Mouse (Mus musculus) liver, adult (tissue): Measurements from ENCODE around the gene Rbfox3.

Source experiments
- GATA4 ChIP-seq: IDR thresholded peaks from 2 replicates; pipeline ENCODE4 v1.6.1; 2014; ENCODE audit warnings: mild to moderate bottlenecking, low read length; ENCODE audit not compliant: insufficient replicate concordance

The Rbfox3 gene

GRCm38 (mm10) chr11:118770789-118771188 lies 140.6 kb downstream of the Rbfox3 start:
- TF ChIP-seq GATA4: no peak

GRCm38 (mm10) chr11:118769542-118769941 lies 141.9 kb downstream of the Rbfox3 start:
- no peak for TF ChIP-seq GATA4

- no peak for TF ChIP-seq GATA4
Observed at GRCm38 (mm10) chr11:118768441-118768840, 143.0 kb downstream of the Rbfox3 start.

GRCm38 (mm10) chr11:118767411-118767810 lies 144.0 kb downstream of the Rbfox3 start:
- no peak for TF ChIP-seq GATA4

GRCm38 (mm10) chr11:118760296-118760988 lies 151.0 kb downstream of the Rbfox3 start:
- TF ChIP-seq GATA4: no peak

- no peak for TF ChIP-seq GATA4
Observed at GRCm38 (mm10) chr11:118759228-118759627, 152.2 kb downstream of the Rbfox3 start.

GRCm38 (mm10) chr11:118758277-118758990 lies 153.0 kb downstream of the Rbfox3 start:
- TF ChIP-seq GATA4: no peak

- TF ChIP-seq GATA4: no peak
Observed at GRCm38 (mm10) chr11:118757488-118757887, 153.9 kb downstream of the Rbfox3 start.

- no peak for TF ChIP-seq GATA4
Observed at GRCm38 (mm10) chr11:118755003-118755402, 156.4 kb downstream of the Rbfox3 start.

- no peak for TF ChIP-seq GATA4
Observed at GRCm38 (mm10) chr11:118754535-118754934, 156.9 kb downstream of the Rbfox3 start.

- no peak for TF ChIP-seq GATA4
Observed at GRCm38 (mm10) chr11:118751879-118752616, 159.3 kb downstream of the Rbfox3 start.

GRCm38 (mm10) chr11:118750745-118751330 lies 160.6 kb downstream of the Rbfox3 start:
- no peak for TF ChIP-seq GATA4

GRCm38 (mm10) chr11:118749541-118749940 lies 161.9 kb downstream of the Rbfox3 start:
- no peak for TF ChIP-seq GATA4

GRCm38 (mm10) chr11:118748622-118749021 lies 162.8 kb downstream of the Rbfox3 start:
- no peak for TF ChIP-seq GATA4

GRCm38 (mm10) chr11:118745279-118745678 lies 166.1 kb downstream of the Rbfox3 start:
- no peak for TF ChIP-seq GATA4
